Mouse (Mus musculus): ENCODE results near the gene Jak3. TPM values are rescaled to one million over a fixed set of nuclear protein-coding genes. Genes with fewer than 3 reads are reported as not detected.

Jak3 gene
- polyA plus RNA-seq, 1 experiment from 2014 or later: 1.4 TPM

DNA sequence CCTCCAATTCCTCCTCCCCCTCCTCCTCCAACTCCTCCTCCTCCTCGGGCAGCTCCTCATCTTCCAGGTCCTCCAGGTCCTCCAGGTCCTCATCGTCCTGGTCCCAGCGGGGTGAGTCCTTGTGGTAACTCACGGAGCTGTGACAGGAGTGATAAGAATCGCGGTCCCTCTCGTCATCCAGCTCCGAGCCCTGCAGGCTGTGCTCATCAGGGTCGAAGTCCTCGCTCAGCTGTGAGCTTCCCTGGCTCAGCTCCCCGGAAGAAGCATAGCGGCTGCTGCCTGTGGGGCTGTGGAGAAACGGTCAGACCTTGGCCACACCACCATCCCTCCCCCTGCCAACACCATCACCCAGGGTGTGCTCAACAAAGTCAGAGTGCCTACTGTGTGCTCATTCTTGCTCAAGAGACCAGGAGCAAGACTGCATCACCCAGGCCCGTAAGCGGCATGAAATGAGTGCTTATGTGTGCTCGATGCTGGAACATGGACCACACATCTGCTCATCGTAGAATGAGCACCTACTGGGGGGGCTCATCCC, 17.5 kb upstream of the Jak3 start:
- no peaks in the 10 kb centered on the region for H3K9me3 ChIP-seq (replicated peaks; ENCODE audit: control insufficient read depth, low read length)
- H3K4me2 ChIP-seq (ENCODE audit: low read length): no peak overlapping the region
- peaks cover 12% of the 10 kb centered on the region for H3K36me3 ChIP-seq (ENCODE audit: control insufficient read depth, insufficient read depth, low read length)
- H3K27ac ChIP-seq (ENCODE audit: low read depth, low read length): no peak overlapping the region
- H3K27me3 ChIP-seq (replicated peaks; ENCODE audit: control insufficient read depth, insufficient read depth, low read length): peaks cover 20% of the 10 kb centered on the region
- DNase-seq (ENCODE audit: low spot score) (no peak), ATAC-seq (no peak)
- H3K4me3 ChIP-seq (ENCODE audit: low read depth, low read length): no peak overlapping the region
- WGBS: 33% methylated on average over 17 of the region's 17 CpGs
- 0 out of 2 replicates have a peak, but pooled peaks cover 3% of the 10 kb centered on the region for H3K4me1 ChIP-seq (ENCODE audit: control insufficient read depth, insufficient read depth, low read length)
- H3K9ac ChIP-seq (ENCODE audit: low read length): no peak overlapping the region

DNA sequence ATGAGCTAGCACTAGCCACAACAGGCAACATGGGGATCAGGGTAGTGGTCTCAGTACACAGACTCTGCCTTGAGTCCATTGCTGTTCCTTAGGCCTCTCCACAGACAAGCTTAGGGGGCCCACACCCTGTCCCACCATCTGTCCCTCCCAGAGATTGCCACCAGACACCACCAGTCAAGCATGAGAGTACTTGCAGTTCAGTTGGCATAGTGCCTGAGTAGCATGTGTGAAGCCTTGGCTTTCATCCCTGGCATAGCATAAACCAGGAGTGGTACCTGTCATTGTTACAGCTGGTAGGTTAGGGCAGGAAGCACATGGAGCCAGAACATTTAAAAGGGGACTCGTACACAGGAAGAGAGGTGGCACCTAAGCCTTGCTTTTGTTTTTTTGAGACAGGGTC, 16.3 kb upstream of the Jak3 start:
- Histone ChIP-seq H3K9ac (ENCODE audit: low read length) (no peak overlapping the region), H3K36me3 (ENCODE audit: control insufficient read depth, insufficient read depth, low read length) (peaks cover 21% of the 10 kb centered on the region), H3K4me2 (ENCODE audit: low read length) (no peak overlapping the region), H3K27ac (ENCODE audit: low read depth, low read length) (no peak overlapping the region), H3K4me1 (ENCODE audit: control insufficient read depth, insufficient read depth, low read length) (0 out of 2 replicates have a peak, but pooled peaks cover 2% of the 10 kb centered on the region), H3K27me3 (replicated peaks; ENCODE audit: control insufficient read depth, insufficient read depth, low read length) (peaks cover 12% of the 10 kb centered on the region), H3K9me3 (replicated peaks; ENCODE audit: control insufficient read depth, low read length) (no peaks in the 10 kb centered on the region), H3K4me3 (ENCODE audit: low read depth, low read length) (no peak overlapping the region)
- DNase-seq (ENCODE audit: low spot score) (peak; percentile 68), ATAC-seq (peak; percentile 50)
- 65% methylated on average over 1 of the region's 1 CpGs for WGBS

DNA sequence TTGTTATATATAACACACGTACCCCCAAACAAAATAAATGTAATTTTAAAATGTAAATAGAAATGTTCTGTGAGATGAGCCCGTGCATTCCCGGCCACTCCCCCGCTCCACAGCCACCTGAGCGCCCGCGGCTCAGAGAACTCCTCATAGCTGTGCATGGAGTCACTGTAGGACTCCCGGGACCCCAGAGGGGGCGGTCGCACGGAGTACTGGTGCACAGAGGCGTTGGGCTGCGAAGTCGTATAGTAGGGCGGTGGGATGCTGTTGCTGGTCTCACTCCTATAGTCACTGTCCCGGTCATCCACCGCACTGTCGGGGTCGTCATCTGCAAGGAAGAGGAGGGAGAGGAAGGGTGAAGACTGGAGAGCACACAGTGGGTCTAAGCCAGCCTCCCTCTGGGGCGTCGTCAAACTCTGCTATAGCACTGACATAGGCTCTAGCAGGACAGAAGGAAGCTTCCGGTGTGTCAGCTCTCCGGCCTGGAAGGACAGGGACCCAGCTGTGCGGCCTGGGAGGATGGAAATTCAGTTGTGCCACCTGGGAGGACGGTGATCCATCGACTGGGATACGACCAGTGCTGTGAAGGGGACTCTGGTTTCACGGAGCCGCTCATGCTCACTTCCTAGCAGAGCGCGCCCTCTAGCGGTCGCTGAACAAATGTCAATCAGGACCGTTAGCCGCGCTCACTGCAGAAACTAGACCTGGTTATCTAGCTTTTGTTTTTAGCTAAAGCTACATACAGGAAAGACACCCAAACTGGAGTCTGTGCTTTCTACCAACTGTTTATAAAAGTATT, 15.6 kb upstream of the Jak3 start:
- Histone ChIP-seq H3K4me2 (ENCODE audit: low read length) (no peak overlapping the region), H3K36me3 (ENCODE audit: control insufficient read depth, insufficient read depth, low read length) (peaks cover 21% of the 10 kb centered on the region), H3K4me3 (ENCODE audit: low read depth, low read length) (no peak overlapping the region), H3K4me1 (ENCODE audit: control insufficient read depth, insufficient read depth, low read length) (peaks cover under 1% of the 10 kb centered on the region; the same call in 1 of the 2 replicates), H3K9ac (ENCODE audit: low read length) (no peak overlapping the region), H3K9me3 (replicated peaks; ENCODE audit: control insufficient read depth, low read length) (no peaks in the 10 kb centered on the region), H3K27me3 (replicated peaks; ENCODE audit: control insufficient read depth, insufficient read depth, low read length) (peaks cover 7% of the 10 kb centered on the region), H3K27ac (ENCODE audit: low read depth, low read length) (0 out of 2 replicates have a peak overlapping the region, but pooled peaks have one; percentile 9)
- WGBS: 10% methylated on average over 36 of the region's 36 CpGs
- ATAC-seq (peak; percentile 69), DNase-seq (ENCODE audit: low spot score) (peak; percentile 93)

DNA sequence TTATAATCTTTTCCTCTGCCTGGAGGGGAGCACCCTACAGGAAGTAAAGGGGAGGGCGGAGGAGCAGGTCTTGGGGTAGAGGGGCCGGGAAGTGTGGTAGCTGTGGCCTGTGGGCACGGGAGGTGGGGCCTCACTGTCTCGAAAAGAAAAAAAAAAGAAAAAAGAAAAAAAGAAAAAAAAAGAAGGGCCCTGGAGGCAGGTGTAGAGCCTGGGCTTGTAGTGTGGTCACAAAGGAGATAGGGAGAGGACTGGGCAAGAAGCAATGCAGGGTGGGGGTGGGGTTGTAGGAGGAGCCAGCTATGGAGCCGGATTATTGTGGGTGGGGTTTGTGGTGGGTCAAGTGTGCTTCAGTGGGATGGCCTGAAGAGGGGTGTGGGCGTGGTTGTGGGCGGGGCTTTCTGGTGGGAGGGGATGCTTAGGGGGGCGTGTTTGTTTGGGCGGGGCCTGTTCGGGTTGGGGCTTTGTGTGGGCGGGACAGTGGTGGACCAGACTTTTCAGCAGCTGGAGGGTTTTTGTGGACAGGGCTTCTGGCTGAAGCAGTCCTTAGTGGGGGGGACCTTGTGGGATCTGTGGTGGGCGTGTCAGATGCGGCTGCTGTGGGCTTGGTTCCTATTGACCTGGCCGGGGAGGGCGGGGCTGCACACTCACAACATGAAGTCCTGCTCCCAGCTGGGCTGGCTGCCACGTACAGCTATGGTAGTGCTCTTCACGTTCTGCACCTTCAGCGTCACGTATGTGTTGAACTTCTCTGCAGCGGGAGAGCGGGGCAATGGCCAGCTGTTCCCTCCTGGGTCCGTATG, 10.6 kb upstream of the Jak3 start:
- no peak overlapping the region for H3K4me3 ChIP-seq (ENCODE audit: low read depth, low read length)
- H3K4me2 ChIP-seq (ENCODE audit: low read length): peak overlapping the region; percentile 30
- peaks cover 21% of the 10 kb centered on the region for H3K36me3 ChIP-seq (ENCODE audit: control insufficient read depth, insufficient read depth, low read length)
- no peaks in the 10 kb centered on the region for H3K9me3 ChIP-seq (replicated peaks; ENCODE audit: control insufficient read depth, low read length)
- H3K27ac ChIP-seq (ENCODE audit: low read depth, low read length): no peak overlapping the region
- peaks cover 27% of the 10 kb centered on the region for H3K4me1 ChIP-seq (ENCODE audit: control insufficient read depth, insufficient read depth, low read length)
- ATAC-seq (peak; percentile 16; the same call in 1 of the 2 replicates), DNase-seq (ENCODE audit: low spot score) (peak; percentile 50)
- peaks cover 12% of the 10 kb centered on the region for H3K27me3 ChIP-seq (replicated peaks; ENCODE audit: control insufficient read depth, insufficient read depth, low read length)
- WGBS: 3% methylated on average over 22 of the region's 22 CpGs
- no peak overlapping the region for H3K9ac ChIP-seq (ENCODE audit: low read length)

DNA sequence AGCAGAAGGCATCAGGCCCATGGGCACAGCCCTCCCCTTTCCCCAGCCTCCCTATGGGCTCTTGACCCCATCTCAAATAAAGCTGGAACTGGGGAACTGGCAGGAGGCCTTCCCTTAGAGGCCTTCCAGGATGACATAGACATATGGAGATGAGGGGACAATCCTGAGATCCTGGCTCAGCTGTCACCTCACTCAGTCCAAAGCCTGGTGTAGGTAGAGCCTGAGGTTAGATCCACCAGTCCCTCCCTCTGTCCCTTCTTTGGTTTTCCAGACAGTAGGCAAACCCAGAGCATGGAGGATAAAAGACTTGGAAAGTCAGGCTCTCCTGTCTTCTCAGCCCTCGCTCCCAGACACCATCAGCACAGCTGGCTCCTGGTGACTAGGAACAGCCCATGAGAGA, 9.2 kb upstream of the Jak3 start:
- no peak overlapping the region for H3K4me3 ChIP-seq (ENCODE audit: low read depth, low read length)
- H3K36me3 ChIP-seq (ENCODE audit: control insufficient read depth, insufficient read depth, low read length): peaks cover 18% of the 10 kb centered on the region; the same call in 1 of the 2 replicates
- WGBS: 27% methylated on average over 1 of the region's 1 CpGs
- peaks cover 27% of the 10 kb centered on the region for H3K4me1 ChIP-seq (ENCODE audit: control insufficient read depth, insufficient read depth, low read length)
- H3K27me3 ChIP-seq (replicated peaks; ENCODE audit: control insufficient read depth, insufficient read depth, low read length): peaks cover 12% of the 10 kb centered on the region
- no peak overlapping the region for H3K9ac ChIP-seq (ENCODE audit: low read length)
- H3K27ac ChIP-seq (ENCODE audit: low read depth, low read length): peak overlapping the region; percentile 15; the same call in 1 of the 2 replicates
- H3K9me3 ChIP-seq (replicated peaks; ENCODE audit: control insufficient read depth, low read length): no peaks in the 10 kb centered on the region
- H3K4me2 ChIP-seq (ENCODE audit: low read length): peak overlapping the region; percentile 11; the same call in 1 of the 2 replicates
- ATAC-seq (no peak), DNase-seq (ENCODE audit: low spot score) (no peak)

DNA sequence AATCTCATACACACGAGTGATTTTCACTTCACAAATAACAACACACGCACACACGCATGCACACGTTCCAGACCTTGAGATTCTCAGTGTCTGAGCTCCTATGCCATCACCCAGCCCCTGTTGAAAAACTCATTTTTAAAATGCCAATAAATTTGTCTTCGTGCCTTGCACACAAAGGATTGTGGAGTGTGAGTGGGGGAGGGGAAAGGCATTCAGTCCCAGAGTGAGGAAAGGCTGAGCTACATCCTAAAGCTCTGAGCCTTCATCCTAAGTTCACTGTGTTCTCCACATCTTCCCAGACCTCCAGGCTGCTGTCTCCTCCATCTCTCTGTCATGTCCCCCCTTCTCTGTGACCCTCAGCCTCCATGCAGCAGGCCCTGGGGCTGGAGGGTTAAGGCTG, 8.8 kb upstream of the Jak3 start:
- Histone ChIP-seq H3K27me3 (replicated peaks; ENCODE audit: control insufficient read depth, insufficient read depth, low read length) (peaks cover 12% of the 10 kb centered on the region), H3K27ac (ENCODE audit: low read depth, low read length) (peak overlapping the region; percentile 15; the same call in 1 of the 2 replicates), H3K9me3 (replicated peaks; ENCODE audit: control insufficient read depth, low read length) (no peaks in the 10 kb centered on the region), H3K4me2 (ENCODE audit: low read length) (peak overlapping the region; percentile 11; the same call in 1 of the 2 replicates), H3K9ac (ENCODE audit: low read length) (peak overlapping the region; percentile 32; the same call in 1 of the 2 replicates), H3K4me3 (ENCODE audit: low read depth, low read length) (no peak overlapping the region), H3K4me1 (ENCODE audit: control insufficient read depth, insufficient read depth, low read length) (peaks cover 29% of the 10 kb centered on the region), H3K36me3 (ENCODE audit: control insufficient read depth, insufficient read depth, low read length) (peaks cover 16% of the 10 kb centered on the region; the same call in 1 of the 2 replicates)
- WGBS: 44% methylated on average over 5 of the region's 5 CpGs
- DNase-seq (ENCODE audit: low spot score) (peak; percentile 62), ATAC-seq (no peak)

DNA sequence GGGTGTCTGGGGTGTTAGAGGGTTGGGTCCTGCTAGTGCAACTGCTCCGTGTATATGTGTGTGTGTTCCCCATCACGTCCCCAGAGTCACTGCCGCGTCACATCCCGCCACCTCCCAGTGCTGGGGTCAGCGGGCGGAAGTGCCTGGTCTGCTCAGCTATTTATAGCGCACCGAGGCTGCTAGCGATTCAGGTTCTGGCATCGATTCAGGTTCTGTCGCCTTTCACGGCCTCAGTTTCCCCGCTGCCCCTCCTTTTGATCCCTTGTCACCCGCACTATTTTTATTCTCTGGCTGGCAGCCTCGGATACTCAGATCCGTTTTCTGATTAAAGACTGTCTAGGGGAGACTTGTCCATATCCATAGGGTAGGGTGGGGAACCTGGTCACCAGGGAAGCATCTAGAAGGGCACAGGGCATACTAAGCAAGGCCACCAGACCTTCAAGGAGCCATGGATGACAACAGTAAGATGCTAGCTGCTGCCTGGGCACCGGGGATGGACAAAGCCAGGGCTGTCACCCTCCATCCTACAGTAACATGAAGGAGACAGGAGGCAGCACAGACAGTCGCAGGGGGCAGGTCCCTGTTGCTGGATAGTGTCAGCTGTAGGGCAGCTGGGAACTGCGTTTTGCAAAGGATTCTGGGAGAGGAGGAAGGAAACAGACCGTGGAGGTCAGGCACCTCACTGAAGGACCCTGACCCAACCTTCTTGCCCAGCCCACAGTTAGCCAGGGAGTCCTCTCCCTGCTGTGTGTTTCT, 7.7 kb upstream of the Jak3 start:
- ATAC-seq (no peak), DNase-seq (ENCODE audit: low spot score) (no peak)
- Histone ChIP-seq H3K4me2 (ENCODE audit: low read length) (peak overlapping the region; percentile 30), H3K27ac (ENCODE audit: low read depth, low read length) (no peak overlapping the region), H3K36me3 (ENCODE audit: control insufficient read depth, insufficient read depth, low read length) (peaks cover 9% of the 10 kb centered on the region; the same call in 1 of the 2 replicates), H3K4me3 (ENCODE audit: low read depth, low read length) (no peak overlapping the region), H3K27me3 (replicated peaks; ENCODE audit: control insufficient read depth, insufficient read depth, low read length) (peaks cover 12% of the 10 kb centered on the region), H3K4me1 (ENCODE audit: control insufficient read depth, insufficient read depth, low read length) (peaks cover 29% of the 10 kb centered on the region), H3K9me3 (replicated peaks; ENCODE audit: control insufficient read depth, low read length) (no peaks in the 10 kb centered on the region), H3K9ac (ENCODE audit: low read length) (peak overlapping the region; percentile 37)
- 5% methylated on average over 21 of the region's 21 CpGs for WGBS

DNA sequence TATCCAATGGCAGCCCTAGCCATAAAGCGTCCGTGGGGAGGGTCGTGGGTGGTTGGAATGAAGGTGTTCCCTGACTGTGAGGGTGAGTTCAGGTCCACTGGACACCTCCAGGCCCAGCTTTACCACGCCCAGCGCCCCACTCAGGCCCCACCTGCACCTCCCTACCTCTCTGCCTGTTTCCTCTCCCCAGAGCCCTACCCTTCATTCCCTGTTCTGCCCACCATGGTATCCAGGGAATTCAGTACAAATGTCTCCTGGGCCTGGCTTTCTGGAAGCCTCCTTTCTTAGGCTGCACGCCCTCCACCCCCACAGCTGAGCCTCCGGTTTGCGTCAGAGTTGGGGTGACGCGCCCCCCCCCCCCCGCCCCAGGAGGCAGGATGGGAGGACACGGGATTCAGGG, 5.9 kb upstream of the Jak3 start:
- peaks cover 12% of the 10 kb centered on the region for H3K27me3 ChIP-seq (replicated peaks; ENCODE audit: control insufficient read depth, insufficient read depth, low read length)
- 12% methylated on average over 9 of the region's 12 CpGs for WGBS
- ATAC-seq (peak; percentile 18), DNase-seq (ENCODE audit: low spot score) (no peak)
- peak overlapping the region; percentile 77 for H3K27ac ChIP-seq (ENCODE audit: low read depth, low read length)
- H3K9me3 ChIP-seq (replicated peaks; ENCODE audit: control insufficient read depth, low read length): no peaks in the 10 kb centered on the region
- peaks cover 29% of the 10 kb centered on the region for H3K4me1 ChIP-seq (ENCODE audit: control insufficient read depth, insufficient read depth, low read length)
- H3K9ac ChIP-seq (ENCODE audit: low read length): peak overlapping the region; percentile 79
- peak overlapping the region; percentile 80 for H3K4me3 ChIP-seq (ENCODE audit: low read depth, low read length)
- H3K4me2 ChIP-seq (ENCODE audit: low read length): peak overlapping the region; percentile 86
- no peaks in the 10 kb centered on the region for H3K36me3 ChIP-seq (ENCODE audit: control insufficient read depth, insufficient read depth, low read length)

Data from forebrain, embryonic 14.5 days (tissue).